Mouse (Mus musculus) cerebellum, adult 2 months (tissue): ENCODE results near the gene Pp2d1.

Source experiments
- CTCF ChIP-seq: fragments of 200-500 bp; IDR thresholded peaks from 2 replicates; pipeline ENCODE4 v1.5.1; 2011; ENCODE audit warnings: low read depth, mild to moderate bottlenecking, control low read depth, low read length, moderate library complexity, borderline replicate concordance; ENCODE audit not compliant: insufficient read depth
- POLR2A ChIP-seq: fragments of 200-500 bp; IDR thresholded peaks from 2 replicates; pipeline ENCODE4 v1.6.1; 2011; ENCODE audit warnings: low read length, control low read depth, borderline replicate concordance; ENCODE audit not compliant: insufficient read depth

DNA sequence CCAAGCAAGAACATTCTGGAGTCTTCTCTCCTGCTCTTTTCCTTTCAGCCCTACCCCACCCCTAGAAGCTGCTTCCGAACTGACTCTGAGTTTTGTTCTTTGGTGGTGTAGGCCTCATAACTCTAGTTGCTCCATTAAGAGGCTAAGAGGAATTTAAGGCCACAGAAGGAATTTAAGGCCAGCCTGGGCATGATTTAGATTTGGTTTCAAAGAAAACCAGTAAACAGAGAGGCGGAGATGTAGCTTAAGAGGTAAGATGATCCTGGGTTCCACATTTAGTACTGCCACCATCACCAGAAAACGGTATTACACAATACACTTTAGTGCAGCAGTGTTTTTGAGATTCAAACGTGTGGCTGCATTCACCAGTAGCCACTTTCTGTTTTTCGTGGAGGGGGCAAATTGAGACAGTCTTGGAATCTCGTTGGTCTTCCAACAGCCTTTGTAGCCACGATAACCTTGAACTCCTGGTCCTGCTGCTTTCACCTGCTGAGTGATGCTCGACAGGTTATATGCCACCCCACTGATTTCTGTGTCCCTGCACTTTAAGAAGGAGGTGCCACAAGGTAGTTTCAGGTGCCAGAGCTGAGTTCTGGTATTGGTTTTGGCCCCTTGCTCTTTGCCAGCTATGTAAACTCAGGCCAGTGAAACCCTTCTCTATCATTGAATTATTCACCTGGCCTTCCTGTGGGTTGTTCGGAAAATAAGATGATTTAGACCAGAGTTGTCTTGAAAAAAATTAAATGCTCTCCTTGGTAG lies 49.0 kb upstream of the Pp2d1 start:
- TF ChIP-seq CTCF (no peak), POLR2A (no peak)
